Mouse (Mus musculus) liver, embryonic 16.5 days (tissue): Measurements from ENCODE around the gene Cdkal1. TPM values are rescaled to one million over a fixed set of nuclear protein-coding genes. Genes with fewer than 3 reads are reported as not detected.

Experiments used
- ATAC-seq: fragments of 200-750 bp; cut with Nextera tagmentation; 2 replicates; pipeline ENCODE4 v1.8.0; 2017; ENCODE audit warnings: low read depth, mild to moderate bottlenecking, moderate number of reproducible peaks, moderate library complexity
- H3K27ac ChIP-seq: fragments of 300-500 bp; sonication (generic); 2 replicates; pipeline ENCODE4 v1.5.1; 2014; ENCODE audit warnings: mild to moderate bottlenecking, low read length
- H3K27me3 ChIP-seq: fragments of 300-500 bp; sonication (generic); 2 replicates; pipeline ENCODE4 v1.6.1; 2014; ENCODE audit warnings: low read depth, low read length, mixed read lengths; ENCODE audit not compliant: control insufficient read depth, insufficient read depth
- H3K36me3 ChIP-seq: fragments of 300-500 bp; sonication (generic); 2 replicates; pipeline ENCODE4 v1.6.1; 2014; ENCODE audit warnings: mild to moderate bottlenecking; ENCODE audit not compliant: control insufficient read depth, insufficient read depth
- H3K4me1 ChIP-seq: fragments of 300-500 bp; sonication (generic); 2 replicates; pipeline ENCODE4 v1.6.1; 2014; ENCODE audit warnings: low read depth, low read length, mixed read lengths; ENCODE audit not compliant: control insufficient read depth
- H3K4me2 ChIP-seq: fragments of 300-500 bp; sonication (generic); 2 replicates; pipeline ENCODE4 v1.6.1; 2014; ENCODE audit warnings: low read depth, low read length, mixed read lengths
- H3K4me3 ChIP-seq: fragments of 300-500 bp; sonication (generic); 2 replicates; pipeline ENCODE4 v1.5.1; 2014; ENCODE audit warnings: low read depth, mild to moderate bottlenecking, low read length
- H3K9ac ChIP-seq: fragments of 300-500 bp; sonication (generic); 2 replicates; pipeline ENCODE4 v1.6.1; 2014; ENCODE audit warnings: low read depth, low read length
- H3K9me3 ChIP-seq: fragments of 300-500 bp; sonication (generic); replicated peaks from 2 replicates; pipeline ENCODE4 v1.6.1; 2016; ENCODE audit warnings: low read length; ENCODE audit not compliant: control insufficient read depth
- WGBS: fragments of 180-500 bp; shearing (Covaris S2); extraction: QIAGEN DNeasy Blood & Tissue Kit; methylation state at CpG from one replicate; pipeline ENCODE4 v1.1.7; 2014; ENCODE audit not compliant: insufficient replicate concordance; 5-methylcytosine and 5-hydroxymethylcytosine counted together
- polyA plus RNA-seq: library from polyadenylated mRNA; unstranded; fragments of >200 nt; fragmentation: Nextera tagmentation; extraction: Ambion mirVana; gene quantifications from 2 replicates; pipeline ENCODE4 v1.2.1, GENCODE M21; 2015

Cdkal1 gene
- polyA plus RNA-seq, 1 experiment from 2014 or later: 9.3 TPM

DNA sequence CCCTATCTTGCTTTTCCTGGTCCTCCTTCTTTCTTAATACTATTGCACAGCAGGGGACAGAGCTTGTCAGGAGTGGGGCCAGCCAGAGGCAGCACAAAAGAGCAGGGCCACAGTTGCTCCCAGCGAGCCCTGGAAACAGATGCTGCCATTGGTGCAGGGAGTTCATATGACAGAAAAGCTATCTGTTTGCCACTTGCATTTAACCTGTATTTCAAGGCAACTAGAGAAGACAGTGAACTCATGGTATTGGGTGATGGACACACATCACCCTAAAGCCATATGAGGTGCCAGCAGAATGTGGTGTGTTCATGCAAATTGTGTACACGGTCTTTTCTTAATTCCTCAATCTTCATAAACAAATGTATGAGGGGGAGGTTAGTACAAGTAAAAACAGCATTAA, 439.5 kb downstream of the Cdkal1 start:
- no peak overlapping the region for H3K9ac ChIP-seq
- H3K27ac ChIP-seq: no peak overlapping the region
- H3K9me3 ChIP-seq: no peaks in the 10 kb centered on the region
- H3K4me1 ChIP-seq: no peaks in the 10 kb centered on the region
- 55% methylated on average over 2 of the region's 2 CpGs for WGBS
- no peaks in the 10 kb centered on the region for H3K27me3 ChIP-seq
- no peaks in the 10 kb centered on the region for H3K36me3 ChIP-seq
- no peak overlapping the region for H3K4me3 ChIP-seq
- ATAC-seq: no peak
- H3K4me2 ChIP-seq: no peak overlapping the region

- Histone ChIP-seq H3K4me1 (no peaks in the 10 kb centered on the region), H3K9me3 (no peaks in the 10 kb centered on the region), H3K4me2 (no peak overlapping the region), H3K9ac (no peak overlapping the region), H3K36me3 (no peaks in the 10 kb centered on the region), H3K4me3 (no peak overlapping the region), H3K27ac (no peak overlapping the region), H3K27me3 (no peaks in the 10 kb centered on the region)
- 81% methylated on average over 6 of the region's 6 CpGs for WGBS
- ATAC-seq: no peak
These were observed 440.6 kb downstream of the Cdkal1 start for GRCm38 (mm10) chr13:29414878-29415277.

GRCm38 (mm10) chr13:29414470-29414869, 441.0 kb downstream of the Cdkal1 start:
- Histone ChIP-seq H3K27me3 (no peaks in the 10 kb centered on the region), H3K4me2 (no peak overlapping the region), H3K36me3 (no peaks in the 10 kb centered on the region), H3K4me1 (no peaks in the 10 kb centered on the region), H3K9me3 (no peaks in the 10 kb centered on the region), H3K27ac (no peak overlapping the region), H3K4me3 (no peak overlapping the region), H3K9ac (no peak overlapping the region)
- 56% methylated on average over 3 of the region's 3 CpGs for WGBS
- no peak for ATAC-seq

DNA sequence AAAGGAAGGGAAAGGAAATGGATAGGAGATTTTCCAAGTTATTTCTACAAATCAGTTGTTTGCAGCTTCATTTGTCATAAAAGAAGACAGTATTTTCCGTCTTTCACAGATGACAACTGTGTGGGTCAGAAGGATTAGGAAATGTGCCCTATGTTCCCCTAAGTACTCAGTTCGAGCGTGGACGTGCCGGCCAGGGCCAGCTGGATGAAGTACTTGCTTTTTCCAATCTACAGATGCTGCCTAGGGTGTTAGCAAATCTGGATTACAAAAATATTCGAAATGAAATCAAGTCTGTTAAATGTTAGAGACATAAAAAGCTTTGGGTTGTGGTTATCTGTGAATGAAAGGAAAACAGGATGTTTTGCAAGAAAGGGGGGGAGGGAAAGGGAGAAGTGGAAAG, 444.3 kb downstream of the Cdkal1 start:
- Histone ChIP-seq H3K4me3 (no peak overlapping the region), H3K9me3 (no peaks in the 10 kb centered on the region), H3K4me2 (no peak overlapping the region), H3K9ac (no peak overlapping the region), H3K36me3 (no peaks in the 10 kb centered on the region), H3K4me1 (no peaks in the 10 kb centered on the region), H3K27me3 (no peaks in the 10 kb centered on the region), H3K27ac (no peak overlapping the region)
- ATAC-seq: no peak
- 61% methylated on average over 6 of the region's 6 CpGs for WGBS

DNA sequence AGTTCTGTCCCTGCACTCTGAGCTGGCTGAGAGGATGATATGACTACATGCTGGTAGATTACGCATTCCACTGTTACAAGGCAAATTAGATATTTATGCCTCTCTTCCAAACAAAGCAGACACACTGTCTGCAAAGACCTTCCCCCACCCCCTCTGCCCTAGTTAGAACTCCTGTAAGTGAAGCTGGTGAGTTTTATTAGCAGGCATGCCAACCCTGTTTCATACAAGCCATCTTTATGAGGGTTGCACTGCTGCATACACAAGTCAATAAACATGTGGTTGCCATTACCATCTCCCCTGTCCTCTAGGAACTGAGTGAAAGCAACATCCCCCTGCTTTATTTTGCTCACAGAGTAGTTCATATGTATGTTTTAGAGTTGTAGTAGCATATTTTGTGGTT, 447.9 kb downstream of the Cdkal1 start:
- 74% methylated on average over 1 of the region's 1 CpGs for WGBS
- Histone ChIP-seq H3K36me3 (no peaks in the 10 kb centered on the region), H3K27me3 (no peaks in the 10 kb centered on the region), H3K4me1 (no peaks in the 10 kb centered on the region), H3K4me3 (no peak overlapping the region), H3K9me3 (no peaks in the 10 kb centered on the region), H3K4me2 (no peak overlapping the region), H3K27ac (no peak overlapping the region), H3K9ac (no peak overlapping the region)
- ATAC-seq: no peak

- no peak for ATAC-seq
These were observed 450.2 kb downstream of the Cdkal1 start for GRCm38 (mm10) chr13:29405316-29405715.

DNA sequence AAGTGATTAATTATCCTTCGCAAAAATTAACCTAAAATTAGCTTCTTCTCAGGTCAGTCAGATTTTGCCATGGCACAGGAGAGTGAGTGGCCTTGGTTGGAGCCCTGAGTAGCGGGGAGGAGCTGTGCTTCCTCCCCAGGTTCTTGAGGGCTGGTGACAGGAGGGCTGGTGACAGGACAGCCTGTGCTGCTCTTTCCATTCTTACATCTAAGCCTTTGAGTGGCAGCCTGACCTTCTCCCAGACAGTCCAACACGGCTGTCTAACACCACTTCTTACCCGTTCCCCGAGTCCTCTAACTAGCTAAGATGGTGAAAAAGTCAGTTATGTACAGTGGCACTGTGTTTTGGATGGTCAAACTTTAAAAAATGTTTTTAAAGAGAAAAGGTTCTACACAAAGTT, 452.3 kb downstream of the Cdkal1 start:
- Histone ChIP-seq H3K27ac (no peak overlapping the region), H3K36me3 (no peaks in the 10 kb centered on the region), H3K4me1 (no peaks in the 10 kb centered on the region), H3K9ac (no peak overlapping the region), H3K9me3 (no peaks in the 10 kb centered on the region), H3K27me3 (no peaks in the 10 kb centered on the region), H3K4me2 (no peak overlapping the region), H3K4me3 (no peak overlapping the region)
- 68% methylated on average over 5 of the region's 5 CpGs for WGBS
- no peak for ATAC-seq

More at GRCm38 (mm10) chr13:29405316-29405715, 450.2 kb downstream of the Cdkal1 start:
- no peaks in the 10 kb centered on the region for H3K36me3 ChIP-seq
- H3K27ac ChIP-seq: no peak overlapping the region
- no peaks in the 10 kb centered on the region for H3K27me3 ChIP-seq
- H3K9me3 ChIP-seq: no peaks in the 10 kb centered on the region
- H3K4me3 ChIP-seq: no peak overlapping the region
- no peak overlapping the region for H3K4me2 ChIP-seq
- WGBS: 53% methylated on average over 5 of the region's 5 CpGs
- no peak overlapping the region for H3K9ac ChIP-seq
- no peaks in the 10 kb centered on the region for H3K4me1 ChIP-seq

DNA sequence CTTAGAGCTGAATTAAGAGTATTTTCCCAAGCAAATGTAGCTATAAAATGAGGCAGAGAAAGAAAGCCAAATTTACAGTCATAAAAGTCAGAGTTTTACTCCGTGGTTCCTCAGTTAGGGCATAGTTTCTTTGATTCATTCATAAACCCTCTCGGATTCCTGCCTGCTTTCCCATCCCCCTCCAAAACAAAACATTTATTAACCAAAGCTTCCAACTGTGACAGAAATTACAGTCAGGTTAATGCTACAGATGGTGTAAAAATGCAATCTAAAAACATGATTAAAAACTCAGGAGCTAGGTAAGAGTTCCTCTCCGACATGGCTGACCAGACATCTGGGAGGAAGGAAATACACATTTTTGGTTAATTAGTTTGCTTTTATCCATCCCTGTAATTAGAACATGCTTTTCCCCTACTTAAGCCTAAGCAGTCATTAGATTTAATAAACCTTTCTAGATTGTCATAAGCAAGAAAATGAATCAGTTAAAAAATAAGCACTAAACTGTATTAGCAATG, 452.9 kb downstream of the Cdkal1 start:
- H3K4me3 ChIP-seq: no peak overlapping the region
- ATAC-seq: no peak
- H3K27ac ChIP-seq: no peak overlapping the region
- H3K9me3 ChIP-seq: no peaks in the 10 kb centered on the region
- H3K4me1 ChIP-seq: no peaks in the 10 kb centered on the region
- H3K9ac ChIP-seq: no peak overlapping the region
- H3K36me3 ChIP-seq: no peaks in the 10 kb centered on the region
- no peak overlapping the region for H3K4me2 ChIP-seq
- 68% methylated on average over 3 of the region's 3 CpGs for WGBS
- no peaks in the 10 kb centered on the region for H3K27me3 ChIP-seq

DNA sequence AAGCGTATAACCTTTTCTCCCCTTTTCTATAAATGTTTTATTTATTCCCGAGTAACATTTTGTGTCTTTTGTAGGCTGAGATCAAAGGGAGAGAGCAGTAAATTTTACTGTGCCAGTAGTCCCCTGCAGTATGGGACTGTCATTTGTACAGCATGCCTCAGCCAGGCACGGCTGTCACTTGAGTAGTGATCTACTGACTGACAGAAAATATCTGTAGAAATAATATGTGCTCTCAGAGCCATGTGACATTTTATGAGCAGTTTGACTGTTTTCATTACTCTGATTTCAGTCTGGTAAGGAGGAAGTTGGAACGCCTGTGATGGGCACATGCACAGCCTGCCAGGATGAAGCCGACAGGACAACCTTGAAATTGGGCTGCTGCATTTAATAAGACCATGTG, 455.6 kb downstream of the Cdkal1 start:
- no peaks in the 10 kb centered on the region for H3K36me3 ChIP-seq
- no peak for ATAC-seq
- no peaks in the 10 kb centered on the region for H3K4me1 ChIP-seq
- H3K4me3 ChIP-seq: no peak overlapping the region
- H3K9me3 ChIP-seq: no peaks in the 10 kb centered on the region
- H3K4me2 ChIP-seq: no peak overlapping the region
- H3K27ac ChIP-seq: no peak overlapping the region
- WGBS: 63% methylated on average over 5 of the region's 5 CpGs
- H3K9ac ChIP-seq: no peak overlapping the region
- no peaks in the 10 kb centered on the region for H3K27me3 ChIP-seq
